Mouse (Mus musculus): ENCODE results near the gene Stra6l. TPM values are rescaled to one million over a fixed set of nuclear protein-coding genes. Genes with fewer than 3 reads are reported as not detected.

Stra6l gene
- polyA plus RNA-seq, 1 experiment: 7.1 TPM

DNA sequence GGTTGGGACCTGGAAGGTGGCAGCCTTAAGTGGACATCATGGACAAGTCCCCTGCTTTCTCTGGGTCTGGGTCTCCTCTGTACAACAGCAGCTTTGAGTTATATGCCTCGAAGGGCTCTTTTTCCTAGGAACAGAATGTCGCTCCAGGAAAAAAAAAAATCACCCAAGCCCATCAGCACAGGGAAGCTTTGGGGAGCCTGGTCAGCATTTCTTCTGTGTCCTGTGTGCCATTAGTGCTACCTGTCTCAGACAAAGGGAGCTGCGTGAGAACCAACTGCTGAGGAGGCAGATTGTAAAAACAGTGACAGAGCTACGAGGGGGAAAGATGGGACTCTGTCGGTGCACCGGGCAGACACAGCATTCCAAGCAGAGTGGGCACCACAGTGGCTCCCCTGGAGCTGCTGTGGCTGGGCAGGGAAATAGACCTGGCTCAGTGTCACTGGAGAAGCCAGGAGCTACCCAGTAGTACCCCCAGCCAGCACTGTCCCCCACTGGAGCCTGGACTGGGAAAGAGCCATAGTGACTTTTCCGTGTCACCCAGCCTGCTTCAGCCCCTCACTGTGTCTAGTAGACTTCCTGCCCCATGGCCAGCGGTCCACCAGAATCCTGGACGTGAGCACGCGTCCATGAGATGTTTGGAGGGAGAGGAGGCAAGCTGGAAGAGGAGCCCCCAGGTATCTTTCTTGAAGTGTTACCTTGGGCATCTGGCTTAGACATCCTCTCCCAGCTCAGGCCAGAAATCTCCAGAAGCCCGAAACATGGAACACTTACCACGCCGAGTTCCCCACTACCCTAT, 23.5 kb upstream of the Stra6l start:
- WGBS: 43% methylated on average over 14 of the region's 14 CpGs
- Histone ChIP-seq H3K4me1 (ENCODE audit: control insufficient read depth, insufficient read depth, insufficient read length, low read length) (no peaks in the 10 kb centered on the region; the same call in 1 of the 2 replicates), H3K27ac (ENCODE audit: insufficient read depth, low read depth, low read length) (no peak overlapping the region), H3K36me3 (ENCODE audit: control insufficient read depth, insufficient read depth, low read length) (no peaks in the 10 kb centered on the region), H3K27me3 (ENCODE audit: control insufficient read depth, insufficient read depth, low read length) (peaks cover 24% of the 10 kb centered on the region), H3K4me3 (ENCODE audit: low read depth, low read length) (no peak overlapping the region)
- TF ChIP-seq CTCF (IDR thresholded peaks at IDR 0.05; ENCODE audit: extremely low read depth, insufficient read length, insufficient replicate concordance, low read depth, low read length) (no peak), POLR2A (IDR thresholded peaks at IDR 0.05; ENCODE audit: low read depth, low read length) (no peak)

DNA sequence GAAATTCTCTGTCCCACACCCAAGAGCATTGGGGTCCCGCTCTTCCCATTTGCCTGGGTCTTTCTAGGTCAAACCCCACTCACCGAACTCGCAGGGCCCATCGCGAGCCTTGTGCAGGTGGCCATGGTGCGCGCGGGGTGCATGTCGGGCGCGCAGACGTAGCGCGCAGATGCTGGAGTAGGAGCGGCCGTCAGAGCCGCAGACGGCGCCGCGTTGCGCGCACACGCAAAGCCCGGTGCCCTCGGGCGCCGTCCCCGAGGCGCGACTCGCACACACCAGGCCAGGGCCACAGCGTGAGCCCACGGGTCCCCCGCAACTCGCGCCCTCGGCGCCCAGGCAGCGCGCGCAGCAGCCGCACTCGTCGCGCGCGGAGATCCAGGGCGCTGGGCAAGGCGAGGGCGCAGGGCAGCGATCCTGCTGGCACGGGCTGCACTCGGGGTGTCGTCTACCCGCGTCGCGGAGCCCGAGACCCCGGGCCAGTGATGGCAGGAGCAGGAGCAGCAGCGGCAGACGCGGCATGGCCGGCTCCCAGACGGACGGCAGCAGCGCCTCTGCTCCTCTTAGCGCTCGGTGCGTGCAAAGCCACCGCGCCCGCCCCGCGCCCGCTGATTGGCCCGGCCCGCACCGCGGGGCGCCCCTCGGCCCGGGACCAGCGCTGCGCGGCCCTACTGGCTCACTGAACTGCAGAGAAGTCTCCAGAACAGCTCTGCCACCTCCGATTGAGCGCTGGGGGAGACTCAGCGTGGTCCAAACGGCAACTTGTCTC, 22.0 kb upstream of the Stra6l start, which contains the start of gene Igfbpl1:
Gene Igfbpl1, minus strand, starts transcription at position 649 of the 766 bp plus-strand sequence.
- peaks cover 24% of the 10 kb centered on the region for H3K27me3 ChIP-seq (ENCODE audit: control insufficient read depth, insufficient read depth, low read length)
- TF ChIP-seq CTCF (IDR thresholded peaks at IDR 0.05; ENCODE audit: extremely low read depth, insufficient read length, insufficient replicate concordance, low read depth, low read length) (no peak), POLR2A (IDR thresholded peaks at IDR 0.05; ENCODE audit: low read depth, low read length) (no peak)
- no peak within 1 kb of the TSS for H3K27ac ChIP-seq (ENCODE audit: insufficient read depth, low read depth, low read length)
- peak within 1 kb of the TSS; percentile 30 for H3K4me3 ChIP-seq (ENCODE audit: low read depth, low read length)
- no peaks in the 10 kb centered on the region for H3K36me3 ChIP-seq (ENCODE audit: control insufficient read depth, insufficient read depth, low read length)
- H3K4me1 ChIP-seq (ENCODE audit: control insufficient read depth, insufficient read depth, insufficient read length, low read length): no peaks in the 10 kb centered on the region; the same call in 1 of the 2 replicates
- 2% methylated on average over 91 of the region's 91 CpGs for WGBS

DNA sequence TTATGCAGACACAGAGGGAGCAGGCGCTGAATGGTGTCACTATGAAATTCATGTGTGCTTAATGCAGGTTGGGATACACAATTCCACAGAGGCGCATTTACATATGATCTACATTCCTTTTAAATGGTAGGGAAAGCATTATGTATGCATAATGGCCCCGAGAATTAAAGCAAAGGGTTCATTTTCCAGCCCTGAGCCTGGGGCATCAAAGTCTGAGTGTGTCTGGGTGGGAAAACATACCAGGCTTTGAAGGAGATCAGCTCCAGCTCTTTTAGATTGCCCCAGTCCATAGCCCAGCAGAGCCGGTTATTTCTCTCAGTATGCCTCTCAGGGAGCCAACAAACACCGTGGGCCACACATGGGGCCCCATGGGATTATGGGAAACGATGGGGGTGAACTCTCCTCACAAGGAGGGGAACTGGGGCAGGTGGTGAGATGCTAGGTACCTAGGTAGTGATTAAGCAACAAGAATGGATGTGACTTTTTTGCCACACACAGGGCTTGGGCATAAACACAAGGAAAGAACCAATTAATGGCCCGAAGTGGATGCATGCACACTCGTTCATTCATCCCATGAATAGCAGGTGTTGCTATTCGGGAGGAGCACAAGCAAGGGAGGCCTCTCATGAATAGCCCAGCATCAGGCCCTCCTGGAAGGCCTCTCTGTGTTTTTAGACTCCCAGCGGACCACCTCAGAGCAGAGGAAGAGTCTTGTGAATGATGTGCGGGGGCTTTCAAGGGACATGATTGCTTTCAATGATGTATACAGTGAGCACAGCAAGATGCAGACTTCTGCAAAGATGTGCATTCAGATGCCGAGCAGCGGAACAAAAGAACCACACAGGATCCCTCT, 18.3 kb upstream of the Stra6l start:
- Histone ChIP-seq H3K27ac (ENCODE audit: insufficient read depth, low read depth, low read length) (no peak overlapping the region), H3K27me3 (ENCODE audit: control insufficient read depth, insufficient read depth, low read length) (peaks cover 20% of the 10 kb centered on the region), H3K4me3 (ENCODE audit: low read depth, low read length) (no peak overlapping the region), H3K4me1 (ENCODE audit: control insufficient read depth, insufficient read depth, insufficient read length, low read length) (no peaks in the 10 kb centered on the region), H3K36me3 (ENCODE audit: control insufficient read depth, insufficient read depth, low read length) (no peaks in the 10 kb centered on the region)
- no peak for TF ChIP-seq CTCF (IDR thresholded peaks at IDR 0.05; ENCODE audit: extremely low read depth, insufficient read length, insufficient replicate concordance, low read depth, low read length)
- TF ChIP-seq POLR2A (IDR thresholded peaks at IDR 0.05; ENCODE audit: low read depth, low read length): no peak
- WGBS: 71% methylated on average over 13 of the region's 13 CpGs

DNA sequence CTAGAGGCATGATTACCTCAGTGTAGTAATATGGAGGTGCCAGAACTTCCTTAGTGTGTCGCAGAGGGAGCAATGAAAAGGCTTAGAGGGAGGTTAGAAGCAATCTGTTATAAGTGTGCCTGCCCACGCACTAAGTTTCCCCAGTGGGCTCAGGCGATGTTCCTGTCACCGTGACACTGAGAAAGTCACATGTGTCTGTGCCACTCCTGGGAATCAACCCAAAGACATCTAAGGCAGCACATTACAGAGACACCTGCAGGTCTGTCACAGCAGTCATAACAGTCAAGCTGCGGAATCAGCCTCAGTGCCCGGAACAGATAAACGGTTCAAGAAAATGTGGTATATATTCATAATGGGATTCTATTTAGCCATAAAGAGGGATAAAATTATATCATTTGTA, 16.5 kb upstream of the Stra6l start:
- H3K27ac ChIP-seq (ENCODE audit: insufficient read depth, low read depth, low read length): no peak overlapping the region
- peaks cover 7% of the 10 kb centered on the region; the same call in 1 of the 2 replicates for H3K27me3 ChIP-seq (ENCODE audit: control insufficient read depth, insufficient read depth, low read length)
- 91% methylated on average over 7 of the region's 7 CpGs for WGBS
- no peaks in the 10 kb centered on the region for H3K4me1 ChIP-seq (ENCODE audit: control insufficient read depth, insufficient read depth, insufficient read length, low read length)
- H3K4me3 ChIP-seq (ENCODE audit: low read depth, low read length): no peak overlapping the region
- H3K36me3 ChIP-seq (ENCODE audit: control insufficient read depth, insufficient read depth, low read length): no peaks in the 10 kb centered on the region
- TF ChIP-seq CTCF (IDR thresholded peaks at IDR 0.05; ENCODE audit: extremely low read depth, insufficient read length, insufficient replicate concordance, low read depth, low read length) (no peak), POLR2A (IDR thresholded peaks at IDR 0.05; ENCODE audit: low read depth, low read length) (no peak)

DNA sequence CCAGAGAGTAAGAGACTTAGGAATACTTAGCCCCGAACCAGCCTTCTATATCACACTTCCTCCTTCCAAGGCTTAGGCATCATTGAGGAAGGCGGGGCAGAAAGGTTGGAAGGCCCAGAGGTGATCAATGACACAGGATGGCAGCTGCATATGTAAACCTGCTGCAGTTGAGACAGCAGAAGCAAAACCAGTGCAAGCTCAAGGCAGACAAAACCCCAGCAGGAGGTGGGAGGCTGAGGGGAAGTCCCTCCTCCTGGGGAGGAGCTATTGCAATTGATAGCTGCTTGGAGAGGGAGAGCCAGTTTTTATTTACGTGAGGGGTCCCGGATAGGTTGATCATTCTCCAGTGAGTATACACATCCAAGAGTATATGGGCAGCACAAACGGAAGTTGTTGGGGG, 15.0 kb upstream of the Stra6l start:
- Histone ChIP-seq H3K36me3 (ENCODE audit: control insufficient read depth, insufficient read depth, low read length) (no peaks in the 10 kb centered on the region), H3K27me3 (ENCODE audit: control insufficient read depth, insufficient read depth, low read length) (peaks cover 3% of the 10 kb centered on the region; the same call in 1 of the 2 replicates), H3K4me3 (ENCODE audit: low read depth, low read length) (no peak overlapping the region), H3K4me1 (ENCODE audit: control insufficient read depth, insufficient read depth, insufficient read length, low read length) (no peaks in the 10 kb centered on the region), H3K27ac (ENCODE audit: insufficient read depth, low read depth, low read length) (no peak overlapping the region)
- WGBS: 36% methylated on average over 5 of the region's 5 CpGs
- no peak for TF ChIP-seq CTCF (IDR thresholded peaks at IDR 0.05; ENCODE audit: extremely low read depth, insufficient read length, insufficient replicate concordance, low read depth, low read length)
- no peak for TF ChIP-seq POLR2A (IDR thresholded peaks at IDR 0.05; ENCODE audit: low read depth, low read length)

DNA sequence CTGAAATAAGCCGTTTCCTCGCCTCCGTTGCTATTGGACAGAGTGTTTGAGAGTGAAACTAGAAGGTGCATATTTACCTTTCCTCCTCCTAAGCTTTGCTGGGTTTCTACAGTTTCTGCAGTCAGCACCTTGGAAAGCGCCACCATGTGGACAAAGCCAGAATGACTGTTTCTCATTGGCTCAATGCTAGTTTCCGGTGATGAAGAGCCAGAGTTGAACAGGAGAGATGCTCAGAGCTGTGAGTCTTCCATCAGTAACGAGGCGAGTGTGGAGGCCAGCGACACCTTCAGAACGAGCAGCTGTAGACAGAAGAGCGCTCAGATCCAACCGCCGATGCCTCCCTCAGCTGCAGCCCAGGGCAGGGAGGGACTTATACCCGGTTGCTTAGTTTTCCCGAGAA, 4.1 kb upstream of the Stra6l start:
- TF ChIP-seq CTCF (IDR thresholded peaks at IDR 0.05; ENCODE audit: extremely low read depth, insufficient read length, insufficient replicate concordance, low read depth, low read length): peak; percentile 31; the same call in 1 of the 2 replicates
- TF ChIP-seq POLR2A (IDR thresholded peaks at IDR 0.05; ENCODE audit: low read depth, low read length): no peak
- 48% methylated on average over 14 of the region's 14 CpGs for WGBS

More for the DNA sequence above, 4.1 kb upstream of the Stra6l start:
- Histone ChIP-seq H3K4me3 (ENCODE audit: low read depth, low read length) (no peak overlapping the region), H3K4me1 (ENCODE audit: control insufficient read depth, insufficient read depth, insufficient read length, low read length) (peaks cover 11% of the 10 kb centered on the region), H3K27me3 (ENCODE audit: control insufficient read depth, insufficient read depth, low read length) (no peaks in the 10 kb centered on the region), H3K27ac (ENCODE audit: insufficient read depth, low read depth, low read length) (no peak overlapping the region), H3K36me3 (ENCODE audit: control insufficient read depth, insufficient read depth, low read length) (no peaks in the 10 kb centered on the region)
